Mouse (Mus musculus) frontal cortex, adult 2 months (tissue): ENCODE measurements around the gene Slco3a1. TPM values are rescaled to one million over a fixed set of nuclear protein-coding genes. Genes with fewer than 3 reads are reported as not detected.
A peak's percentile ranks its signal among the peaks of the same experiment; 100 is the strongest.

Experiments used
- DNase-seq, 2 experiments: peaks; one replicate each; pipeline ENCODE4 v3.0.0; 2022; ENCODE audit warnings: low spot score in 1 of 2; ENCODE audit errors: extremely low spot score in 1 of 2
- polyA plus RNA-seq: library from polyadenylated mRNA; depleted of rRNA; stranded (reverse); fragments of >200 nt; gene quantifications from 2 replicates; pipeline ENCODE4 v1.2.3, GENCODE M21; 2012

Gene Slco3a1
- polyA plus RNA-seq, 1 experiment: 27.7 TPM

DNA sequence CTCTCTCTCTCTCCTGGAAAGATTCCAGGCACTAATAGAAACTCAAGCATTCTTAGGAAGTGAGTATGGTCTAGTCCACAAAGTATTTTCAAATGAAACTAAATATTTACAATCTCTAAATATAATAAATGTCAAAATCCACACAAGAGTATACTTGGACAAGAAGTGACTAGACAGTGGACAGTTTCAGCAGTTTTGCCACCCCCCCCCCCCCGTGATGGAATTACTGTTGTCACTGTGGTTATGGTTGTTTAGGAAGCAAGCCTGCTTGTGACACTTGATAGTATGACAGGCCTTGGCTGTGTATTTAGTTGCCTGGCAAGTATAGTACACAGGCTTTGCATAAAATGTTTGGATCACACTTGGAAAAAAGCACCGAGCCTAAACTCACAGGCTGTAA is 192.9 kb downstream of the Slco3a1 start:
- no peak for DNase-seq

DNA sequence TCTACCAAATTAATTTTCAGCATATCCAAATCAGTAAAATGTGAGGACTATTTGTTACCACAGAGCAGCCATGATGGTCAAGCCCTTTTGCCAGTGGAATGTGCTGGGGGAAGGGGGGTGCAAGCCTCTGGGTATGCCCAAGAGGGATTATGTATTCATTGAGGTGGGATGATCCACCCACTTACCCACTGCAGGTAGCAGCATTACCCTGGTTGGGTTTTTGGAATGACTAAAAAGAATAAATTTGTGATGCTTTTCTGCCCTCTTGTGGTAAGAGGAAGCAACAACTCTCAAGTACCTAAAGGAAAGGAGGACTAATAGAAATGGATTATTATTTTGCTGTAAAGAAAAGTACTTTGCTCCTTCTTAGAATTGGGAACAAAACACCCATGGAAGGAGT is 197.6 kb downstream of the Slco3a1 start:
- peak in 1 of 2 experiments; percentile 70 for DNase-seq

DNA sequence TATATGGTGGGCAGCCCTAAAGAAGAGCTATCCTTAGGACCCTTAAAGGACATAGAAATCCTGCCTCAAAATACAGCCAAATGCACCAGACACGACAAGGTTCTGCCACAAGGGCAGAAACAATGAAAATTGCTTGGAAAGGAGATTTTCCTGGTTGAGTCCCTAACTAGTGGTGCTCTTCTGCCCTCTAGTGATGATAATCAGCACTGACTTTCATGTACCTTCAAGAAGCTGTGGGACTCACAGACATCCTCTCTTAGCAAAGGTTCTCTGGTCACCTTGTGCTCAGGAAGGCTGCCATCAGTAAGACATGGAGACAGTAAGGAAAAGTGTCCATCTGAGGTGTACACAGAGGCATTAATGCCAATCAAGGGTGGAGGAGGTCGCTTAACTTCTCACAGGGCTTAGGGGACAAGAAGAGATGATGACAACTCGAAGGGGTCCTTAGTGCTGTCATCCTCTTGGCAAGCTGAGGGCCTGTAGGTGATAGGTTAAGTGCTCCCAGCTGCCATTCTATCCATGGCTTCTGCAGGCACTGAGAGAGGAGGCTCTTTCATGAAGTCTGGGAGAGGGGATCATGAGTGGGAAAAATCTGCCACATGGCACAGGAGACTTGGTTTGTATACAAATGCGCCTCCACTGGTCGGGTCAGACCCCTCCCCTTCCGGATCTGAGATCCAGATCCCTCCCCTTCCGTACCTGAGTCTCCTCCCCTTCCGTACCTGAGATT is 199.9 kb downstream of the Slco3a1 start:
- peak; percentile 32 to 90 for DNase-seq

DNA sequence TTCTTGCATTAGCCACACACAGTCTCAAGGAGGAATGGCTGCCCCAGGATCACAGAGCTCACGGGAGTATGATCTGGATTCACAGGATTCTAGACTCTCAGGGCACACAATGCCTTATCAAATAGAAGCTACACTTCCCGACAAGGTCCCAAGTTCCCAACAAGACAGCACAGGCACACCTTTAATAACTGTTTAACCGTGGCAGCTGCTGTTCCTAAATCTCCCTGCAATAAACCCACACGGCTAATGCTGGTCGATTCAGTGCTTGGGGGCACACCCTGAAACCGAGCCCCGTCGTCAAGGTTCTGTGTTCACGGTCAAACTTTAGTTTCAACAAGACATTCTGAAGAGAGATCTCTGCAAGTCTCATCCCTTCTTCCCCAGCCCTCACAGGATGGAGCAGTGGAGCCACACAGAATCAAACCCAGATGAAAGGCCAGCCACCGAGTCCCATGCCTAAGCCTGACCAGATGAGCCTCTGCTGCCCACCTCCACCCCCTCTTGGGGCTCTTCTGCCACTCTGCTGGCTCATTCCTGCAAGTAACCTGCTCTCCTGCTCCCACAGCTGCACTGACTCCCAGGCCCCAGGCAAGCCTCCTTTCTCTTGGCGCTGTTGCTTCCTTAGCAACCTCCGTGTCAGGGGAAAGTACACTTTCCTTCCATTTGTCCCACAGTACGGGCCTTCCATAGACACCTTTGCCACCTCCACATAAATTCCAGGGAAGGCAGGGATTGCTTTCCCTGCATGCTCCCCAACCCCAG is 200.7 kb downstream of the Slco3a1 start:
- DNase-seq: no peak

DNA sequence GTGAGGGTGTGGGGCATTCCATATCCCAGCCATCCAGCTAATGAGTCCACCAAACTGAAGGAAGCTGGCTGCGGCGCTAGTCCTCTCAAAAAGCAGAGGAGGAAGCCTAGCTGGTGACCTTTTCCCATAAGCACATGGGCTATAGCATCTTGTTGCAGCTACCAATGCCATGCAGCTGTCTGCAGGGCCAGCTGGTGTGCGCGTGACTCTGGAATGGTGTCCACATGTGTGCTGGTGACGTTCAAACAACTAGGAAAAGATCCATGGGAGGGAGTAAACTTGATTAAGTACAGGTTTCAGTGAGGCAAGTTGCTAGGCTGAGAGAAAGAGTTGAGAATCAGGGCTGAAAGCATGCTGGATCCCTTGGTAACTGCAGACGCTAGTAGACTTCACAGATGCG is 201.3 kb downstream of the Slco3a1 start:
- no peak for DNase-seq

DNA sequence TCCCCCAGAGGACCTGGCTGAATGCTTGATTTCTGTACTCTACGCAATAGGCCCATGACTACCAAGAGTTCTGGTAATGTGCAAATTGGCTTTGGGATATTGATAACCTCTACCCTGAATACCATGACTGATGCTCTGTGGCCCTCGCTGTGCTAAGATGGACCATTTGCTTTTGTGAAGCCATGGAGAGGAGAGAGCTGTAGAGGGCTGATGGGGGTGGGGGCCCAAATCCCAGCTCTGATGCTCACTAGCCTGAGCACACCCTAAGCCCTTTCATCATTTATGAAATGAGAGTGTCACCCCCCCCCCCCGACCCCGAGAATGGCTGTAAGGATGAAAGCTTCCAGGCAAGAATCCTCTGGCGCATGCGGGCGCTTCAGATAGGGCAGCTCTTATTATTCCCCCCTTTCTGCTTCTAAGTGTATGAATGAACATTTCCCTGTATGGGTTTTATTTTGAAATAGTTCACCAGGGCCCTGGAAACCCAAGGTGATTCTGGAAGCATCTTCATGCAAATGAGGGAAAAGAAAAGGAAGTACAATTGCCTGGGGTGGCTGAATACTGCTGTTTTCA is 206.2 kb downstream of the Slco3a1 start:
- DNase-seq: no peak

DNA sequence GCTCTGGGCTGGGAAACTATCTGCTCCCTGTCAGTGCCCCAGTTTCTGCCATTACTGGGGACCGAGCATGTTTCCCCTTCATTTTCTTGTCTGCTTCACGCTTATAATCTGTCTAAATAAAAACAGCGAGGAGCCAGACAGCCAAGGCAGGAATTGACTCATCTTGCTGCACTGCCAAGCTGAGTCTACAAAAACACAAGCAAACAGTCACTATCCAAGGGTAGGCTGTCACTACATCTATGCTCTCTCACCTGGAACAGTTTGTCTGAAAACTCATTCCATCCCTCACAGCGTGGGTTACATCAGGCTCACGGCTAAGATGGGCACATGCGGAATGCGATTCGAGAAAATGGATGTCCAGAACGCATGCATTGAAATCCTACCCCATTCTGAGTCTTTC is 207.6 kb downstream of the Slco3a1 start:
- DNase-seq: peak in 1 of 2 experiments; percentile 35

DNA sequence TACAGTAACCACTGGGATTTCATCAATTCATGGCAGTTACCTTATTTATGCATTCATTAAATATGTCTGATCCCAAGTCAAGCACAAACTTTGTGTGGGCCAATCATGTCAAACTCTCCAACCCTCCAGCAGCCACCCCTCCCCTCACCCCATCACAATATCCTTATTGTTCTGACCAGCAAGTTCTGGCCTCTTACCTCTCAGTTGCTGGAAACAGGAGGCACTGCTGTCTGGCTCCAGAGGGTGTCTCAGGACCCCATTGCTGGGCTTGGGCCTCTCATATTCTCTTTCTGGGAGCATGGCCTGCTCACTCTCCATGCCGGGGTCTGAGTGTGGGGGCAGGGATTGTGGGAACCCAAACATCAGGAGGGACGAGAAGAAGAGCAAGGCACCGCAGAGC is 208.1 kb downstream of the Slco3a1 start:
- DNase-seq: no peak

DNA sequence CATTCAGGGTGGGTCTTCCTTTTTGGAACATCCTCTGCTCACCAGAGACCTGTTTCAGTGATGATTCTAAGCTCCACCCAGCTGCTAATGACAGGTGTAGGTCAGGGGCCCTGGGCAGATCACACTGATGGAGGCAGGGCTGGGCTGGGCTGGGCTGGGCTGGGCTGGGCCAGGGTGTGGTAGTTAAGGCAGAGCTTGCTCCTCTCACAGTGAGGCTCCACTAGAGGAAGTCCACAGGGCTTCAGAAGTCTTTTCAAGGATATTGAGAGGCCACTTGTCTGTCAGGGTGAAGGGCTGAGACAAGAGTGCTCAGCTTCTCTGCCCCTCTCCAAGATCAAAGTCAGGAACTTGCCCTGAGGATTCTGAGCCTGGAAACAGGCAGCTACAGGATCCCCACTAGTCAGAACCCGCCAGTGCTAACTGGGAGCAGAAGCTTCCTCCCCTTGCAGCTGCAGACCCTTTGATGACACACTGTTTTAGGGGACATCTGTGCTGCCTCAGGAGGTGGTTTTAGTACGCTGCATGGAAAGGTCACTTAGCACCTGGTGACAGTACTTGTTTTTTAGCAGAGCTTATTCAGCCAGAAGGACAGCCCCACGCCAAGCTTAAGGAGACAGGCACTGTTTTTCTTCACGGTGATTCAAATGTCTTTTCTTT is 213.3 kb downstream of the Slco3a1 start:
- no peak for DNase-seq

DNA sequence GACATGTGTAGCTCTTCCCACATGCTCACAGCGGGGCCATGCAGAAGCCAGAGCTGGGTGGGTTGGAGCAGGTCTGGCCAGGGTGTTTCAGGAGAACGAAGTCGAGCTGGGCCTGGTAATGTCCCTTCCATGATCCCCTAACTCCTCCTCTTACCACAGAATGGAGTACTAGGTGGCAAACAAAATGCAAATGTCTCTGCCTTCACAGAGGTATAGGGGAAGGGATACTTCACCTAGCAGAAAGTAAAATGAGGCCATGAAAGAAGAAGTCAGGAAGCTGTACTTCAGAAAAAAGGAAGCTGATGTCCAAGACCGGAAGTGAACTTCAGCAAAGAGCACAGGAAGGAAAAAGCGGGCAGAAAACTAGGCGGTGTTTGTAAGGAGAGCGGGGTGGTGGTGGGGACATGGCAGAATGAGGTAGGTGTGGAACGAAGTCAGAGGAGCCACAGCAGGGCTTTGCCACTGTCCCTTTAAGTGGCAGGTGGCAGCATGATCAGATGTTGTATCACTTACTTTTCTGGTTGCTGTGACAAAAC is 214.1 kb downstream of the Slco3a1 start:
- DNase-seq: no peak

DNA sequence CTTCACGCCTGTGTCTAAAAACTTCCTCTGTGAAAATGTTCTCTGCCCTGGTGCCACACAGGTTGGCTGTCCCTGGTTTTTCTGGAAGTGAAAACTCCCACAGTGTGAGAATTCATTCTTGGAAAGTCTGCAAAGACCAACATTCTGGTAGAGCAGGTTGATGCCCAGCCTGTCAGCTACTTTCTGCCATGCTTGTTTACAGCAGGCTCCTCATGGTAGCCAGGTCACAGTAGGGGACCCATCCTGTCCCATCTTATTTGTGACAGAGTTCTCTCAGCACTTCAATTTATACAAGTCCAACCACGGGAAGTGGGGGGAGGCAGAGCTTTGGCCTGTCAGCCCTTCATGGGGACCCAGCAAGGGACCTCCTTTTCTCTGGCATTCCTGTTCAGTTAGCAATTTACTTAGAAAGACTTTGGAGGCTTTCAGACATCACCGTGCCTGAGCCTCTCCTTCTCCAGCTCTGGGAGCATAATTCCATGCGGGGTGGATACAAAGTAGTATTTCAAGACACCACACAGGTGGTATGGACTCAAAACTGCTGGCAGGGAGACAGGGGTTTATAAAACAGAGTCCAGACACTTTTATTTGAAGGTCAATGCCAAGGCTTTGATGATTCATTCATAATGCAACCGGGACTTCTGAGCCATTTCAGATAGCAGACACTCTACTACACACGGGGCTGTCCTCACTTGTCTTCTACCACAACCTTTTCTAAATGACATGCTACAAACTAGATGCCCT is 216.7 kb downstream of the Slco3a1 start:
- DNase-seq: no peak

DNA sequence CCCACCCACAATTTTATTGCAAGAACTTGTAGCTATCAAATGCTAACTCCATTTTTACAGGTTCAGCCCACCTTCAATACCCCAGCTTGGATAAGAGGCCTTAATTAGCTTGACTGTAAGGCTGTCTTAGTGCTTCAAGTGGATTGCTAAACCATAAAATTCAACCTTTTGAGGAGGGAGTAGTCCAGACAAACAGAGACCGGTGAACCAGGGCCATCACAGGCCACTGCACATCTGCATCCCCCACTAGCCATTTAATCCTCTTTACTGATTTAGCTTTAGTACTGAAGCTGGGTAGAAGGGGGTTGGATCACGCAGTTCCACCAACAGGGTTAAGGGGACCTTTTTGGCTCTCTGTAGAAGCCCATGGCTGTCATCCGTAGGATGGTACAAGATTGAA is 222.3 kb downstream of the Slco3a1 start:
- no peak for DNase-seq

DNA sequence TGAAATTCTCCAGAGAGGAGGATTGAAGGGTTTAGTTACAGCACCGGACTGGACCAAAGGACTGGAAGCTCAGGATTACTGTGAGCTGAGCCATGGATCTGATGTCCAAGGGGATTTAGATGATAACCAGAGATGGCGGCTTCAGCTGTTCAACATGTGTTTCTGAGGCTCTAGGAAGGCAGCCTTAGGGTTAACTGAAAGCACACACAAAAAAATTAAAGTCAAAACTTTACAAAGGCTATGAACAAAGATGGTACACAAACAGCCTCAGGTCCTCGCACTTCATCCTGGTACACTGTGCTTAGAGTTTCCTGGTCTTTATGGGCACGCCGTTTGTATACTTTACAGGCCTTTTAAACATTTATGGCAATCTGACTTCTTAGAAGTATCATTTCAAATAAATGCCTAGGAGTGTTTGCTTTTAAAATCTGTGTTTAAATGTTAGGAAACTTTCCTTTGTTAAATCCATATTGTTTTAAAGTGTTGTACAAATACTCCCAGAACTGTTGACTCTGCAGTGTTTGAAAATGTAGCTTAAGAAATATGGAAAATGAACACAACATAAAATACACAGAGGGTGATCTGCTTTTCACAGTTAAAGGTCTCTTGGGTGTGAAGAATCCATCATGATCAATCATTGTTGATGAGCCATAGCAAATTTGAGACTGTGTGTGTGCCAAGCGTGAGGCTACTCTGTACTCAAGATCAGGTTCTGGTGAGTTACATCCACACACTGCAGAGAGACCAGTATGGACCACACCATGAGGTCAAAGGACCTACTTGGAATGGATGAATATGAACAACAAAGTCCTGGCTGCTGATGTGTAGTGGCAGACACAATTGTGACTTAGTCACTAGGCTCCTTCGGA is 223.5 kb downstream of the Slco3a1 start:
- no peak for DNase-seq

DNA sequence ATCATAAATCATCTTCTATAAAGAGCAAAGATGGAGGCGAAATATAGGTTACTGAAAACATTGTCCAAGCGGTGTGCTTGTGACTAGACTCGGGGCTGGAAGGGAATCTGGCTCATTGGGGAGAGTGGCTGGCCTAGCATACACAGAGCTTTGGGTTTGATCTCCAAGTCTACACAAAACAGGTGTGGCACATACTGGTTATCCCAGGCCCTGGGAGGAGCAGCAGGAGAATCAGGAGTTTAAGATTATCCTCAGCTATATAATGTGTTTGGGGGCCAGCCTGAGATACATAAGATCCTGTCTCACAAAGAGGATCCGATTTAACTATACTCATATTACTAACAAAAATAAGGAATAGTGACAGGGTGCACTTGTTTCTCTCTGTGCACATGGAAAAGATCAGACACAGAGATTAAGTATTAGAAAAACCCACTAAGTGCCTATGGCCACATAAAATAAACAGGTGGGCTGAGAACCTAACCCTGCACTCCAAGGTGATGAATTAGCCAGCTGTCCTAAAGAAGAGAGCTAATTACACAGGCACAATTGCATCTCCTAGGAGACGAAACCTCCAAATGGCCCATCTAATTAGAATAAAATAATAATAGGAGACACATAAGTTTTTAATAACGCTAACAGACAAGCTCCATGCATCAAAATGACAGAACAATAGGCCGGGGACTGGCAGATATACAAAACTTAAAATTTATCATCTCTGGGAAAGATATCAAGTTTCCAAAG is 224.3 kb downstream of the Slco3a1 start:
- DNase-seq: no peak

DNA sequence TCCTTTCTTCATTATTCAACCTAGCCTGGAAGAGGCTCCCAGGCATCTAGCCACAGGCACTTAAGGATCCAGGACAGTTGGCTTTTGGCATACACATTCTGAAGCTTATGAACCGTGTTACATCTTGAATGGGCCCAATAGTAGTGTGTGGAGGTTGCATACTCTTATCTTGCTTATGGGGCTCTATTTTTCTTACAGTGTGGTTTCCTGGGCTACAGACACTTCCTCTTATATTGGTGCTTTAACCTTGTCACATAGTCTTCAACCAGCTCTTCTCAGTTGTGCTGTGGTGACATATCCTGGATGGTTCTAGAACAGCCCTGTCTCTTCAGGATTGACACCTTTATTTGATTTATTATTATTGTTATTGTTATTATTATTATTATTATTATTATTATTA is 225.6 kb downstream of the Slco3a1 start:
- no peak for DNase-seq

DNA sequence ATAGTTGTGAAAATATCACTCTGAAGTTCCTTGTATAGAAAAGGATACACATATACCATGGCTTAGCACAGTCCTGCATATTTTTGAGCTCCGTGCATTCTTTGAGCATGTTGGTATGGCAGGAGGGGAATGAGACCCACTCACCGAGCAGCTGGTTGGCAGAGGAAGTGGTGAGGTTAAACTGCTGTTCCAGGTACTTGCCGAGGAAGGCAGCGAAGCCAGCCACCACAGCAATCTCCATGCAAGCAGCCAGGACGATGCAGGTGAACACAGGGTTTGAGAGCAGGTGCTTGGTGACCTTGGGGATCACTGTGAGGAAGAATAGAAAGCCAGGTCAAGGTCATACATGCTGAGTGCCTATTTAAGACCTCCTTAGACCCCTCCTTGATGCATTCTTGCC is 226.9 kb downstream of the Slco3a1 start:
- no peak for DNase-seq

DNA sequence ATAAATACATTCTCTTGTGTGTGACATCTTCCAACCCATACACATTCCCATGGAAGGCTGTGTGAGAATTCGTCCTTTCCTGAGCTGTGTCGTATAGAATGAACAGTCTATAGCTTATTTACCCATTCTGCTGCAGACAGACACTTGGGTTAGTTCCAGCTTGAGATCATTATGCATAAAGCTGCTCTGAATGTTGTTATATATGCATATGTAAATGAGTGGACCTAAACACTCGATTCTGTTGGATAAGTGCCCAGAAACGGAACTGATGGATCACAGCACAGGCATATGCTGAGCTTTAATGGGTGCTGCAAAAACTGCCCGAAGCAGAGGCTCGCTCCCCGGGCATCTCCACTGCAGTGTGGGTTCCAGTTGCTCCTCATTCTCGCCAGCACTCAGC is 229.5 kb downstream of the Slco3a1 start:
- DNase-seq: peak; percentile 46 to 82

DNA sequence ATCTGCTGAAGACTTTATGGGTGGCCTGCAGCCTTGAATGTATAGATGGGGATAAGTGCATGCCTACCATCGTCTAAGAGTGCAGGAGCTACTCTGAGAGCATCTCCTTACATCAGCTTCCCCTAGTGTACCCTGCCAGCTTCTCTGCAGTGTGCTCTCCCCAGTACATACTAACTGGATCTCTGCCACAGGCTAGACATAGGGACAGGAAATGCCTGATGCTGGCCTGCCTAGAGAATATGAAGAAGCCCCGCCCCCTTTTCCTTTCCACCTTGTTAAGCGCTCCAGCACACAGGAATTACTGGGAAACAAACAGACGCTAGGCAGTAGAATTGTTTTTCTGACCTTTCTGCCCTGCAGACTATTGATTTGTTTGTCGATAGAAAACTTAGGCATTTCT is 230.9 kb downstream of the Slco3a1 start:
- DNase-seq: no peak

DNA sequence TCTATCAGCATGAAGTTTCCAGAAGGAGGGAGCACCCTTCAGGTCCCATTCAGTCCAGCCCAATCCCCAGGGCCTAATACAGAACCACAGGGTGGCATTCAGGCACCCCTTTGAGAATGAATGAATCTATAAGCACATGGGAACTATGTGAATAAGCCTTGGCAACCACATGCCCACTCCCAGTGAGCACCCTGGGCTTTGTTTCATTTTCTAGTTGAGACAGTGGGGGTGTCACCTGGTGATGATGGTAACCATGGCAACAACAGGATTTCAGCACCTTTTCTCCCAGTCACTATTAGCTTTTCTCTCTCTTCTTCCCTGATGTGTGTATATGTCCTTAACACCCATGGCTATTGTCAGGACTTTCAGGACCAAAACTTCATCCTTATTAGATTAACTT is 231.4 kb downstream of the Slco3a1 start:
- DNase-seq: no peak
